Comparison of ENCODE assay signal across 14 mouse cellular contexts in the genomic region with DNA sequence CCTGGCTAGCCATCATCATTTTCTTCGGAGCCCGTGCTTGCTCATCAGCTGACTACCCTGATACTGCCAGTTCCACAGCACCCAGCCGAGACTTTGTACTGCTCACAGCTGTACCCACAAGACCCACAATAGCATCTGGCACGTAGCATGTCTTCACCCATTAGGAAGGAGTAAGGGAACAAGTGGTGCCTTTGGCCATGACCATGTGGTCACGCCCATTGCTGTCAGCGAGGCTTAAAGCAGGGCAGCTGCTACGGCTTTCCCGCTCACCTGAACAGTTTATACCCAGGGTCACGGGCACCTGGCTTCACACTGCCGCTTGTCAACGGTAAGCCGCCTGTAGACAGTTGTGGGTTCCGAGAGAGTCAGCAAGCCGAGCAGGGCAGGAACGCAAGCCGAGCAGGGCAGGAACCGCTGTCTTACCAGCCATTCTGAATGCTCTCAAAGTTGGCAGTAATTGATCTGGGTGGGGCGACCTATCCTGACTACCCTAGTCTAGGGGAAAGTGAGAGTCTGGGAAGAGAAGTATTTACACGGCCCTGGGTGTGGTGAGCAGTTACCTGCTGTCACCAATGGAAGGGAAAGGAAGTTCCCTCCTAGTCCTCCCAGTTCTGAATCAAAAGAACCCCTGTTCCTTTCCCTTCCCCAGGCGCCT.
A peak's percentile ranks its signal among the peaks of the same experiment; 100 is the strongest.
DNase-seq lines count a peak whose midpoint lies in the region; ATAC-seq and TF ChIP-seq lines count a peak whose summit lies in the region.
"Had no signal": no experiment of that assay in that cellular context is flagged by ENCODE, and none has a peak within 500 bp of the region (broad histone marks: within the 10 kb centered on the region; RNA-seq: fewer than 3 reads in every experiment).

No protein-coding gene starts in this region.

- H3K4me1 ChIP-seq in hindbrain, postnatal 0 days (ENCODE audit: insufficient read depth, low read length), result peaks cover 7% of the 10 kb centered on the region; the same call in 1 of the 2 replicates
- H3K4me1 ChIP-seq in hindbrain, embryonic 14.5 days (replicated peaks; ENCODE audit: control insufficient read depth, insufficient read depth, low read length), result peaks cover 4% of the 10 kb centered on the region

- intact Hi-C loops in left cerebral cortex, postnatal 4 days (cut with DNase I), result no loop called here

- no peaks in the 10 kb centered on the region for H3K9me3 ChIP-seq in hindbrain, postnatal 0 days (ENCODE audit: low read length)
- no peaks in the 10 kb centered on the region for H3K9me3 ChIP-seq in hindbrain, embryonic 14.5 days (ENCODE audit: control insufficient read depth, low read length)
- H3K9me3 ChIP-seq: heart, embryonic 10.5 days; neural tube, embryonic 13.5 days had no signal

- H3K4me2 ChIP-seq in hindbrain, postnatal 0 days (ENCODE audit: low read depth, low read length), result no peak overlapping the region
- H3K4me2 ChIP-seq in hindbrain, embryonic 14.5 days (replicated peaks), result no peak overlapping the region
- H3K4me2 ChIP-seq: neural tube, embryonic 13.5 days had no signal

- 0 out of 2 replicates have a peak, but pooled peaks have one; percentile 39 for ATAC-seq in hindbrain, postnatal 0 days
- no peak for ATAC-seq in hindbrain, embryonic 14.5 days (ENCODE audit: low FRiP score)
- peak; percentile 25 for ATAC-seq in activated CD4-positive, CD25-positive, alpha-beta regulatory T cell, adult 4 months
- peak; percentile 19; the same call in 1 of the 2 replicates for ATAC-seq in megakaryocyte, adult 5-6 weeks (ENCODE audit: poor library complexity, severe bottlenecking)
- ATAC-seq: forebrain, embryonic 16.5 days had no signal

- 80% methylated on average over 20 of the region's 20 CpGs for WGBS in hindbrain, postnatal 0 days
- WGBS in hindbrain, embryonic 14.5 days, result 84% methylated on average over 20 of the region's 20 CpGs

- no peak for TF ChIP-seq CTCF in hindbrain, postnatal 0 days (IDR thresholded peaks at IDR 0.05; ENCODE audit: low read depth)

- no peaks in the 10 kb centered on the region for H3K27me3 ChIP-seq in hindbrain, postnatal 0 days (ENCODE audit: insufficient read depth, low read length)
- no peaks in the 10 kb centered on the region for H3K27me3 ChIP-seq in hindbrain, embryonic 14.5 days (ENCODE audit: control insufficient read depth, insufficient read depth, low read length)
- H3K27me3 ChIP-seq: CH12.LX; neural tube, embryonic 13.5 days had no signal

- no peak overlapping the region for H3K4me3 ChIP-seq in hindbrain, postnatal 0 days (ENCODE audit: low read length)
- H3K4me3 ChIP-seq in hindbrain, embryonic 14.5 days (replicated peaks; ENCODE audit: low read length), result no peak overlapping the region
- H3K4me3 ChIP-seq: heart, embryonic 10.5 days; neural tube, embryonic 13.5 days had no signal

- no peaks in the 10 kb centered on the region for H3K36me3 ChIP-seq in hindbrain, postnatal 0 days (ENCODE audit: insufficient read depth, low read length)
- no peaks in the 10 kb centered on the region for H3K36me3 ChIP-seq in hindbrain, embryonic 14.5 days (replicated peaks; ENCODE audit: control insufficient read depth, insufficient read depth)
- H3K36me3 ChIP-seq: heart, embryonic 10.5 days; neural tube, embryonic 13.5 days had no signal

- DNase-seq in hindbrain, postnatal 0 days (ENCODE audit: low spot score), result no peak
- DNase-seq in hindbrain, embryonic 14.5 days (ENCODE audit: low spot score), result no peak
- DNase-seq in thymus, postnatal 0 days (ENCODE audit: low spot score), result peak; percentile 76
- DNase-seq in left cerebral cortex, postnatal 4 days, result no peak
- no peak for DNase-seq in urinary bladder, postnatal 10 days (ENCODE audit: low spot score)
- DNase-seq in cerebellum, adult 9-11 months, result no peak
- DNase-seq: kidney, adult 18-20 months had no signal

- no peak overlapping the region for H3K27ac ChIP-seq in hindbrain, postnatal 0 days
- no peak overlapping the region for H3K27ac ChIP-seq in hindbrain, embryonic 14.5 days
- H3K27ac ChIP-seq: heart, embryonic 10.5 days; macrophage; neural tube, embryonic 13.5 days had no signal

- no peak overlapping the region for H3K9ac ChIP-seq in hindbrain, postnatal 0 days (replicated peaks; ENCODE audit: low read length)
- H3K9ac ChIP-seq in hindbrain, embryonic 14.5 days, result no peak overlapping the region
- H3K9ac ChIP-seq: neural tube, embryonic 13.5 days had no signal
